18 mouse cellular contexts compared by ENCODE assay signal in genomic region chr2:32969326-32969725, GRCm38 (mm10). TPM values are rescaled to one million over a fixed set of nuclear protein-coding genes. Genes with fewer than 3 reads are reported as not detected.
DNase-seq lines count a peak whose midpoint lies in the region; ATAC-seq and TF ChIP-seq lines count a peak whose summit lies in the region.
"Had no signal": no experiment of that assay in that cellular context is flagged by ENCODE, and none has a peak within 500 bp of the region (broad histone marks: within the 10 kb centered on the region; RNA-seq: fewer than 3 reads in every experiment).

No protein-coding gene starts in this region.

- H3K9ac ChIP-seq in liver, adult 2 months (ENCODE audit: low read depth, low read length), result no peak overlapping the region
- H3K9ac ChIP-seq in liver, postnatal 0 days (replicated peaks), result no peak overlapping the region
- peak overlapping the region; percentile 39 for H3K9ac ChIP-seq in heart, embryonic 15.5 days
- H3K9ac ChIP-seq: limb, embryonic 15.5 days had no signal

- no peak for TF ChIP-seq CTCF in liver, adult 2 months (IDR thresholded peaks at IDR 0.05; ENCODE audit: low read depth, low read length)
- no peak for TF ChIP-seq CTCF in liver, postnatal 0 days (IDR thresholded peaks at IDR 0.05; ENCODE audit: low read depth)
- no peak for TF ChIP-seq CTCF in cortical plate, adult 2 months (IDR thresholded peaks at IDR 0.05; ENCODE audit: extremely low read depth, insufficient read depth, low read length)

- DNase-seq in frontal cortex, postnatal 14 days (ENCODE audit: low spot score in 2 of 2), result no peak
- peak; percentile 9 for DNase-seq in liver, adult 2 months (ENCODE audit: extremely low read depth, low read depth, low spot score)
- DNase-seq in liver, postnatal 0 days, result no peak
- no peak for DNase-seq in urinary bladder, postnatal 36 days (ENCODE audit: low spot score in 2 of 2)
- DNase-seq: cerebellum, adult 9-11 months; lung, postnatal 4 days; retina, postnatal 1 day had no signal

- no peaks in the 10 kb centered on the region for H3K79me2 ChIP-seq in liver, adult 2 months (ENCODE audit: control insufficient read depth, insufficient read depth, low read length)

- 78% methylated on average over 8 of the region's 8 CpGs for WGBS in liver, adult 2 months
- 64% methylated on average over 8 of the region's 8 CpGs for WGBS in liver, postnatal 0 days (ENCODE audit: insufficient replicate concordance)
- 40% methylated on average over 8 of the region's 8 CpGs for WGBS in heart, embryonic 15.5 days

- peaks cover 2% of the 10 kb centered on the region for H3K36me3 ChIP-seq in liver, adult 2 months (ENCODE audit: control insufficient read depth, insufficient read depth, low read length)
- H3K36me3 ChIP-seq in liver, postnatal 0 days (replicated peaks; ENCODE audit: insufficient read depth, low read length), result peaks cover 14% of the 10 kb centered on the region
- H3K36me3 ChIP-seq in heart, embryonic 15.5 days, result peaks cover 18% of the 10 kb centered on the region

- no peaks in the 10 kb centered on the region for H3K27me3 ChIP-seq in liver, adult 2 months (ENCODE audit: control insufficient read depth, insufficient read depth, low read length)
- H3K27me3 ChIP-seq in liver, postnatal 0 days (ENCODE audit: insufficient read depth, low read length), result no peaks in the 10 kb centered on the region
- no peaks in the 10 kb centered on the region for H3K27me3 ChIP-seq in heart, embryonic 15.5 days
- H3K27me3 ChIP-seq: limb, embryonic 15.5 days had no signal

- H3K4me2 ChIP-seq in liver, postnatal 0 days (ENCODE audit: low read depth, low read length), result no peak overlapping the region
- H3K4me2 ChIP-seq in heart, embryonic 15.5 days, result peak overlapping the region; percentile 52
- H3K4me2 ChIP-seq: limb, embryonic 15.5 days had no signal

- H3K9me3 ChIP-seq in liver, postnatal 0 days (ENCODE audit: low read length), result no peaks in the 10 kb centered on the region
- H3K9me3 ChIP-seq in heart, embryonic 15.5 days (replicated peaks), result no peaks in the 10 kb centered on the region
- H3K9me3 ChIP-seq: embryonic facial prominence, embryonic 10.5 days; hindbrain, embryonic 10.5 days; limb, embryonic 15.5 days had no signal

- peaks cover 8% of the 10 kb centered on the region for H3K4me1 ChIP-seq in liver, adult 2 months (ENCODE audit: control insufficient read depth, insufficient read depth, low read length)
- peaks cover 31% of the 10 kb centered on the region for H3K4me1 ChIP-seq in liver, postnatal 0 days (ENCODE audit: insufficient read depth)
- 0 out of 2 replicates have a peak, but pooled peaks cover 1% of the 10 kb centered on the region for H3K4me1 ChIP-seq in cortical plate, adult 2 months (ENCODE audit: control insufficient read depth, insufficient read depth, low read length)
- H3K4me1 ChIP-seq in heart, embryonic 15.5 days (replicated peaks), result peaks cover 50% of the 10 kb centered on the region

- no peak overlapping the region for H3K27ac ChIP-seq in liver, adult 2 months (replicated peaks; ENCODE audit: insufficient read depth, low read depth, low read length)
- H3K27ac ChIP-seq in liver, postnatal 0 days (ENCODE audit: low read depth), result no peak overlapping the region
- H3K27ac ChIP-seq in cortical plate, adult 2 months (ENCODE audit: insufficient read depth, low read length), result no peak overlapping the region
- peak overlapping the region; percentile 89 for H3K27ac ChIP-seq in heart, embryonic 15.5 days
- H3K27ac ChIP-seq: embryonic facial prominence, embryonic 10.5 days; hindbrain, embryonic 10.5 days; kidney, postnatal 0 days; limb, embryonic 15.5 days; stomach, postnatal 0 days had no signal

- no peak for TF ChIP-seq POLR2A in liver, adult 2 months (IDR thresholded peaks at IDR 0.05; ENCODE audit: extremely low read depth, insufficient read depth, low read length)
- 0 out of 2 replicates have a peak, but pooled peaks have one; percentile 32 for TF ChIP-seq POLR2A in cortical plate, adult 2 months (IDR thresholded peaks at IDR 0.05; ENCODE audit: extremely low read depth, insufficient read depth, low read length)

- no peak overlapping the region for H3K4me3 ChIP-seq in liver, adult 2 months (ENCODE audit: insufficient read depth, low read depth, low read length)
- H3K4me3 ChIP-seq in liver, postnatal 0 days (ENCODE audit: low read depth, low read length), result no peak overlapping the region
- no peak overlapping the region for H3K4me3 ChIP-seq in cortical plate, adult 2 months (ENCODE audit: insufficient read depth, low read length)
- H3K4me3 ChIP-seq in heart, embryonic 15.5 days, result peak overlapping the region; percentile 15; the same call in 1 of the 2 replicates
- H3K4me3 ChIP-seq: embryonic facial prominence, embryonic 10.5 days; hindbrain, embryonic 10.5 days; limb, embryonic 15.5 days had no signal

- TF ChIP-seq EP300 in liver, postnatal 0 days (IDR thresholded peaks at IDR 0.05; ENCODE audit: low read depth), result no peak

- peak; percentile 18; the same call in 1 of the 2 replicates for ATAC-seq in frontal cortex, adult (ENCODE audit: low TSS enrichment)
- no peak for ATAC-seq in liver, postnatal 0 days
- ATAC-seq in heart, embryonic 15.5 days (replicated peaks; ENCODE audit: insufficient number of reproducible peaks, insufficient read depth, low FRiP score, low read depth), result peak; percentile 36; the same call in 1 of the 2 replicates
- no peak for ATAC-seq in granulocyte monocyte progenitor cell, adult 5-6 weeks (replicated peaks; ENCODE audit: poor library complexity, severe bottlenecking)
- ATAC-seq: inflammation-experienced regulatory T-cells, adult 6 months; midbrain, embryonic 16.5 days had no signal

RNA-seq across cellular contexts. Expression of gene Lrsam1, which starts 7.9 kb away (rescaled TPM):
- total RNA-seq in liver, adult 2 months (2014; rRNA removed), result 6.0 and 9.7 TPM in 2 replicates
- 8.8 and 9.7 TPM in 2 replicates for polyA plus RNA-seq in liver, adult 2 months (2012; rRNA removed)
- polyA plus RNA-seq in liver, postnatal 0 days (2015; fragmentation: Nextera tagmentation; extraction: Ambion mirVana), result 1.3 and 1.6 TPM in 2 replicates
- 25.6 and 25.9 TPM in 2 replicates for polyA plus RNA-seq in cortical plate, adult 2 months (2012; rRNA removed)
- polyA plus RNA-seq in heart, embryonic 15.5 days (2015; fragmentation: Nextera tagmentation; extraction: Ambion mirVana), result 8.3 and 9.3 TPM in 2 replicates
- 9.6 and 14.7 TPM in 2 replicates for total RNA-seq in granulocyte monocyte progenitor cell, adult 5-6 weeks (2014; fragmentation: Nextera tagmentation)
- 2.8 and 3.2 TPM in 2 replicates for total RNA-seq in granulocyte monocyte progenitor cell, adult 5-6 weeks (2017)

RNA-seq across cellular contexts. Expression of gene Rpl12, which starts 8.0 kb away (rescaled TPM):
- 473 and 515 TPM in 2 replicates for total RNA-seq in liver, adult 2 months (2014; rRNA removed)
- polyA plus RNA-seq in liver, adult 2 months (2012; rRNA removed), result 134 and 158 TPM in 2 replicates
- polyA plus RNA-seq in liver, postnatal 0 days (2015; fragmentation: Nextera tagmentation; extraction: Ambion mirVana), result 103 and 104 TPM in 2 replicates
- polyA plus RNA-seq in cortical plate, adult 2 months (2012; rRNA removed), result 484 and 506 TPM in 2 replicates
- 79.3 and 89.3 TPM in 2 replicates for polyA plus RNA-seq in heart, embryonic 15.5 days (2015; fragmentation: Nextera tagmentation; extraction: Ambion mirVana)
- 3,079 and 3,298 TPM in 2 replicates for total RNA-seq in granulocyte monocyte progenitor cell, adult 5-6 weeks (2014; fragmentation: Nextera tagmentation)
- 2,139 and 2,991 TPM in 2 replicates for total RNA-seq in granulocyte monocyte progenitor cell, adult 5-6 weeks (2017)

RNA-seq across cellular contexts. Expression of gene Slc2a8, which starts 12.6 kb away (rescaled TPM):
- 7.9 and 9.4 TPM in 2 replicates for total RNA-seq in liver, adult 2 months (2014; rRNA removed)
- 59.4 and 66.1 TPM in 2 replicates for polyA plus RNA-seq in liver, adult 2 months (2012; rRNA removed)
- 11.7 and 11.8 TPM in 2 replicates for polyA plus RNA-seq in liver, postnatal 0 days (2015; fragmentation: Nextera tagmentation; extraction: Ambion mirVana)
- polyA plus RNA-seq in cortical plate, adult 2 months (2012; rRNA removed), result 47.5 TPM in 2 replicates
- polyA plus RNA-seq in heart, embryonic 15.5 days (2015; fragmentation: Nextera tagmentation; extraction: Ambion mirVana), result 20.4 and 23.6 TPM in 2 replicates
- total RNA-seq in granulocyte monocyte progenitor cell, adult 5-6 weeks (2014; fragmentation: Nextera tagmentation), result 4.0 and 4.8 TPM in 2 replicates
- 3.7 and 5.8 TPM in 2 replicates for total RNA-seq in granulocyte monocyte progenitor cell, adult 5-6 weeks (2017)

Comparison
In these comparisons a context has a peak if more than half of its experiments do, and no peak if none do; other contexts are left out.
1. ATAC-seq: peak in frontal cortex, adult (single experiment) and heart, embryonic 15.5 days (single experiment); none in liver, postnatal 0 days (single experiment) and granulocyte monocyte progenitor cell, adult 5-6 weeks (single experiment).